Mouse (Mus musculus) G1E (cell line): ENCODE measurements around the gene Wdr63. TPM values are rescaled to one million over a fixed set of nuclear protein-coding genes. Genes with fewer than 3 reads are reported as not detected.

Experiments
- ATAC-seq: 2 replicates; pipeline ENCODE4 v1.8.0; 2016; ENCODE audit warnings: mild to moderate bottlenecking; ENCODE audit not compliant: insufficient number of reproducible peaks, poor library complexity, low FRiP score, severe bottlenecking; ENCODE audit errors: extremely low read depth
- DNase-seq: peaks from one replicate; pipeline ENCODE4 v3.0.0; 2012; ENCODE audit warnings: low spot score
- H3K27me3 ChIP-seq: 2 replicates; pipeline ENCODE4 v1.6.1; 2012; ENCODE audit warnings: mild to moderate bottlenecking, low read length, inconsistent platforms; ENCODE audit not compliant: insufficient read depth
- H3K36me3 ChIP-seq: replicated peaks from 2 replicates; pipeline ENCODE3; 2012; ENCODE audit warnings: mild to moderate bottlenecking, inconsistent platforms
- H3K4me1 ChIP-seq: 2 replicates; pipeline ENCODE4 v1.6.1; 2012; ENCODE audit warnings: low read depth, low read length, inconsistent platforms, mixed read lengths; ENCODE audit not compliant: insufficient read depth
- H3K4me3 ChIP-seq: 2 replicates; pipeline ENCODE4 v1.5.1; 2012; ENCODE audit warnings: low read depth, mild to moderate bottlenecking, inconsistent platforms, low read length, moderate library complexity, mixed read lengths
- H3K9me3 ChIP-seq: replicated peaks from 2 replicates; pipeline ENCODE4 v1.6.1; 2012; ENCODE audit warnings: inconsistent platforms
- CTCF ChIP-seq: IDR thresholded peaks from 2 replicates; pipeline ENCODE4 v1.5.1; 2012; ENCODE audit warnings: low read depth, low read length, inconsistent platforms, mixed read lengths
- GATA1 ChIP-seq: IDR thresholded peaks from 2 replicates; pipeline ENCODE4 v1.6.1; 2012; ENCODE audit warnings: borderline replicate concordance, low read length, inconsistent platforms, mixed read lengths
- GATA2 ChIP-seq: IDR thresholded peaks from 2 replicates; pipeline ENCODE4 v1.6.1; 2012; ENCODE audit warnings: low read depth, low read length, inconsistent platforms, borderline replicate concordance
- POLR2AphosphoS5 ChIP-seq: IDR thresholded peaks from 2 replicates; pipeline ENCODE4 v1.6.1; 2012; ENCODE audit warnings: low read depth, low read length, inconsistent platforms; ENCODE audit not compliant: insufficient replicate concordance
- TAL1 ChIP-seq: conservative IDR thresholded peaks from 2 replicates; pipeline ENCODE4 v1.6.1; 2012; ENCODE audit warnings: low read depth, low read length, inconsistent platforms, mixed read lengths
- polyA plus RNA-seq: library from polyadenylated mRNA; stranded (reverse); fragments of >175 nt; gene quantifications from 2 replicates; pipeline ENCODE4 v1.2.3, GENCODE M21; 2012
- total RNA-seq, 2 experiments: library from RNA; stranded (forward) in 1 of 2; stranded (reverse) in 1 of 2; fragments of 200-1000 nt in 1 of 2; fragments of >200 nt in 1 of 2; fragmentation: Nextera tagmentation in 1 of 2; gene quantifications; 2 replicates each; pipeline ENCODE4 v1.2.3; 2014 to 2017

The Wdr63 gene
- total and polyA plus RNA-seq, 3 experiments = not detected

GRCm38 (mm10) chr3:146152348-146152747 is 44.4 kb upstream of the Wdr63 start:
- Histone ChIP-seq H3K4me3 (no peak overlapping the region), H3K27me3 (peaks cover 10% of the 10 kb centered on the region; the same call in 1 of the 2 replicates), H3K36me3 (no peaks in the 10 kb centered on the region), H3K9me3 (no peaks in the 10 kb centered on the region), H3K4me1 (no peaks in the 10 kb centered on the region)
- no peak for ATAC-seq
- DNase-seq = no peak
- TF ChIP-seq GATA1 = no peak
- TF ChIP-seq TAL1 = no peak
- no peak for TF ChIP-seq GATA2
- no peak for TF ChIP-seq POLR2AphosphoS5
- TF ChIP-seq CTCF = no peak

GRCm38 (mm10) chr3:146151755-146152154 is 43.8 kb upstream of the Wdr63 start:
- no peak for TF ChIP-seq GATA1
- no peak for TF ChIP-seq GATA2
- no peak for TF ChIP-seq POLR2AphosphoS5
- no peak for TF ChIP-seq CTCF
- TF ChIP-seq TAL1 = no peak
- no peak for ATAC-seq
- no peaks in the 10 kb centered on the region for H3K4me1 ChIP-seq
- no peaks in the 10 kb centered on the region for H3K9me3 ChIP-seq
- DNase-seq = no peak
- no peak overlapping the region for H3K4me3 ChIP-seq
- peaks cover 6% of the 10 kb centered on the region; the same call in 1 of the 2 replicates for H3K27me3 ChIP-seq
- no peaks in the 10 kb centered on the region for H3K36me3 ChIP-seq

GRCm38 (mm10) chr3:146151328-146151727 is 43.4 kb upstream of the Wdr63 start:
- Histone ChIP-seq H3K27me3 (peaks cover 3% of the 10 kb centered on the region; the same call in 1 of the 2 replicates), H3K4me3 (no peak overlapping the region), H3K9me3 (no peaks in the 10 kb centered on the region), H3K36me3 (no peaks in the 10 kb centered on the region), H3K4me1 (no peaks in the 10 kb centered on the region)
- DNase-seq (no peak), ATAC-seq (no peak)
- TF ChIP-seq GATA1 = no peak
- TF ChIP-seq POLR2AphosphoS5 = no peak
- no peak for TF ChIP-seq GATA2
- TF ChIP-seq CTCF = no peak
- no peak for TF ChIP-seq TAL1

GRCm38 (mm10) chr3:146150560-146150959 is 42.6 kb upstream of the Wdr63 start:
- DNase-seq (no peak), ATAC-seq (no peak)
- peaks cover 3% of the 10 kb centered on the region; the same call in 1 of the 2 replicates for H3K27me3 ChIP-seq
- no peaks in the 10 kb centered on the region for H3K36me3 ChIP-seq
- H3K9me3 ChIP-seq = no peaks in the 10 kb centered on the region
- no peak overlapping the region for H3K4me3 ChIP-seq
- no peaks in the 10 kb centered on the region for H3K4me1 ChIP-seq
- no peak for TF ChIP-seq GATA2
- no peak for TF ChIP-seq TAL1

- H3K36me3 ChIP-seq = no peaks in the 10 kb centered on the region
- ATAC-seq = no peak
- H3K27me3 ChIP-seq = peaks cover 3% of the 10 kb centered on the region; the same call in 1 of the 2 replicates
- H3K4me3 ChIP-seq = no peak overlapping the region
- H3K4me1 ChIP-seq = no peaks in the 10 kb centered on the region
- no peak for DNase-seq
- no peak for TF ChIP-seq GATA2
- no peak for TF ChIP-seq CTCF
- no peak for TF ChIP-seq TAL1
- TF ChIP-seq POLR2AphosphoS5 = no peak
- TF ChIP-seq GATA1 = no peak
- no peaks in the 10 kb centered on the region for H3K9me3 ChIP-seq
These were observed 42.1 kb upstream of the Wdr63 start for GRCm38 (mm10) chr3:146150058-146150400.

- no peak for DNase-seq
- H3K36me3 ChIP-seq = no peaks in the 10 kb centered on the region
- ATAC-seq = no peak
- no peak within 1 kb of the TSS for H3K4me3 ChIP-seq
- TF ChIP-seq CTCF (no peak), GATA1 (no peak), GATA2 (no peak), TAL1 (no peak), POLR2AphosphoS5 (no peak)
- peaks cover 3% of the 10 kb centered on the region; the same call in 1 of the 2 replicates for H3K27me3 ChIP-seq
- no peaks in the 10 kb centered on the region for H3K4me1 ChIP-seq
- H3K9me3 ChIP-seq = no peaks in the 10 kb centered on the region
These were observed 41.5 kb upstream of the Wdr63 start, which contains the start of gene Mcoln2 for GRCm38 (mm10) chr3:146149156-146150057. Mcoln2 (plus strand) TSS chr3:146149833.
